Mouse (Mus musculus) WW6 (cell line): Measurements from ENCODE around the gene Ift81.

ENCODE experiments used
- DNase-seq: peaks from one replicate; pipeline ENCODE4 v3.0.0-alpha.2; 2013; ENCODE audit warnings: low read depth, low spot score

Ift81 gene

GRCm38 (mm10) chr5:122516029-122516730 is 98.1 kb downstream of the Ift81 start:
- no peak for DNase-seq

DNA sequence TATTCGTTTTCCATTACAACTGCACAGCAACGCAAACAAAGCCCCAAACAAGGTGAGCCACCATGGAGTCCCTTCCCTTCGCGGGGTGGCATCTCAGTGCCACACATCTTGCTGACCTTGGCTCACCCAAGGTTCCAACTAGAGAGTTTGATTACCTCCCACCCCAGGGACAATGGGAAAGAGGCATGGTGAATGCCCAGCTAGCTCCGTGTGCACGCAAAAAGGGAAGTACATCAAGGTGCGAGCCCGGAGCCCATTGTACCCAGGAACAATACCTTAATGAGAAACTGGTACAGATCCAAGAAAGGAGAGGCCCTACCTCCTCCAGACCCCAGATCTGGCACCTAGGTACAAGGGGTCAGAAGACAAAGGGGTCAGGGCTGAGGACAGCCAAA is 100.2 kb downstream of the Ift81 start:
- no peak for DNase-seq

DNA sequence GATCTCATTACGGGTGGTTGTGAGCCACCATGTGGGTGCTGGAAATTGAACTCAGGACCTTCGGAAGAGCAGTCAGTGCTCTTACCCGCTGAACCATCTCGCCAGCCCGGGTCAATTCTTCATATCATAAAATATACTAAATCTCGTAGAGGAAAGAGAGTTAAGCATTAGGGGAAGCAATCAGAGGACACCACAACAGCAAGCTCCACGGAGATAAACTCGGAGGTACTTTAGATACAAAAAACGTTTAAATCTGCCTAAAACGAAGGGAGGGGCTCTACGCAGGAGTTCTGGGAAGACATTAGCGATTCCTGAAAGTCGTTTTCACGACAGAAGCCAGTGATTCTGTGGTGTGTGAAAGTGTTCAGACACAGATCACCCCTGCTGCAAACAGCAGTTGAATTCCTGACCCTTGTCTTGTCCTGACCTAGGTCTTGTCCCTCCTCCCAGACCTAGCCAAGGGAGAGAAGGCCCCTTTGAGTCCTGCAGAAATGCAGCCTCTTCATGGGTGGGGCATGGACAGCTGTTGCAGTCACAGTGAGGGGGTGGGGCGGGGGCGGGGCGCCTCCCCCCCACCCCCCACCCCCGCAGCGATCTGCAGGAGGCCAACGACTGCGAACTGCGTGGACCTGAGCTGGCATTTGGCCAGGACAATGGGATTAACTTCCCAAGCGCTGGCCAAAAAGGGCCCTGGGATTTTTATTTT is 100.7 kb downstream of the Ift81 start:
- DNase-seq, result no peak

DNA sequence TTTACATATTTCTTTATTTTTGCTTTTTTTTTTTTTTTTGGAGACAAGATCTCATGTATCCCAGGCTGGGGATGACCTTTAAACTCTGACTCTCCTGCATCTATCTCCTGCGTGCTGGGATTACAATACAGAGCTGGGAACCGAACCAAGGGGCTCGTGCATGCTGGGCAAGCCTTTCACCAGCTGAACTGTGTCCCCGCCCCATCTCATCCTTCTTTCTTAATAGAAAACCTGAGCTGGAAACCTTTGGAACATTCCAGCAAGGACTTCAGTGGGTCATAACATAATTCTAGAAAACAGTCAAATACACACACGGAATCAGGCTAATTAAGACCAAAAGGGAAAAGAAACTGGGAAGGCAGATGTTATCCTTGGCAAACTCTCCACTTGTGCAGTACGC is 102.3 kb downstream of the Ift81 start:
- DNase-seq, result no peak

DNA sequence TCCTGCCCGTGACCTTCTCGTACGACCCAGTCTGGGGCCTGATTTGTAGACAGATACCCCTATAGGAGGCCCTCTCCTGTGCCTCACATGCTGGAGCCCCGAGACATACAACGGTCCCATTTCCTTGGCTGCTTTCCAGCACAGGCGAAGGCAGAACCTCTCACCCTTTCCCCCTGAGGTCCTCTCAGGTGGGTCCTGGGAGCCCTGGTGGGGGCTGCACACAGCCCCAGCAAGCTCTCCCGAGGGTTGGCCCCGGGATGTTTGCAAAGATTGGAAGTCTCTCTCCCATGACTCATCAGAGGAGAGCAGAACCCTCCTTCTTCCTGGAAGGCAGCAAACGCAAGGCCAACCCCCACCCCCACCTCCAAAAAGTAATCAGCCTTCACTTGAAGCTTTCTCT is 102.9 kb downstream of the Ift81 start:
- no peak for DNase-seq

DNA sequence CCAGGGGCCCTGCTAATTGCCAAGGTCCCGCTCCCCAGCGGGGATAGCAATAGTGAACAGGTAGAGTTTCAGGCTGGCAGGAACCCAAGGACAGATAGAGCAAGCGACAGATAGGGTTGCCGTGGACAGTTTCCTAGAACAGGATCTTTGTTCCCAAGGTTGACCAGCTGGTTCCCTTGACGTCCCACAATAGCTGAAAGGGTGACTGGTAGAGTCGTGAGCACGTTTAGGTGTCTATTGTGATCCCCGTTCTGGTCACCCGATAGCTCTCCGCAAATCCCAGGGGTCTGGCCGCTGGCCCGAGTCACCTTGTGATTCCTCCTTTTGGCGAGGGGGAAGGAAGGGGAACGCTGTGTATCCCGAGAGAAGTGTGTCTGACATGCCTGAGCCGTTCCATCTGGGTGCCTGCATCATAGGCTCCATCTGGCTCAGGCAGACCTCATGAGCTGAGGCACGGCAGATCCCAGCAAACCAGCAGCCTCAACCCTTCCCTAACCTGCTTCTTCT is 103.6 kb downstream of the Ift81 start:
- no peak for DNase-seq

DNA sequence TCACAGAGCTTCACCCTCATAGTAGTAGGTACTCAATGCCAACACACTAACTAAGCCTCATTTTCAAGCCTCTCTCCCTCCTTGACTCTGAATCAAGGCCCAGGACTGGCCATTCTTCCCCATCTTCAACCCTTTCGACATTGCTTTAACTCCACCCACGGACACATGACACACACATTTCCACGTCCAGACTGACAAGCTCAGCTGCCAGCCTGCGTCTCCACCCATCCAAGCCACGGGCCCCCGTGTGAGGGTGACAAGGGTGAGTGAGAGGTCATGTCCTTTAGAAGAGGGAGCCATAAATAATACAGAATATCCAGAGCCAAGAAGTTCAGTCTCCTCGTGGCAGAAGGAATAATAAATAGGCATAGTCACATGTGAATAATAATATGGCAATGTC is 104.7 kb downstream of the Ift81 start:
- DNase-seq, result no peak

DNA sequence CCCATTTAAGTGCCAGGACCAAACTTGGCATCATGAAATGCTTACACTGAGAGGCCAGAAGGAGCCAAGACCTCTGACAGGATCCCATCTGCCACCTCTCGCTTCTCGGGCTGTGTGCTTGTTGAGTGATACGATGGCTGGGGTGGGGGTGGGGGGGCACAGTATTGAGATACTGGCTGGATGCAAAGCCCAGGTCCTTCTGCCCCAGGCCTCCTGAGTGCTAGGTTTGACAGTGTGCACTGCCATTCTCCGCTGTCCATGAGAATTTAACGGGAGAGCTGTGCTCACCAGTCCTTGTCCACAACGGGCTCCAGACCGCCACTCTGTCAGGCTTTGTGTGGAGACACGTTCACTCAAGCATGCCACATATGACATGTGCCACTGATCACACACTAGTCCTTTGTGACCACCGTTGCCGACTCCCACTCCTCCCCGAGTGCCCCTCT is 105.4 kb downstream of the Ift81 start:
- no peak for DNase-seq

DNA sequence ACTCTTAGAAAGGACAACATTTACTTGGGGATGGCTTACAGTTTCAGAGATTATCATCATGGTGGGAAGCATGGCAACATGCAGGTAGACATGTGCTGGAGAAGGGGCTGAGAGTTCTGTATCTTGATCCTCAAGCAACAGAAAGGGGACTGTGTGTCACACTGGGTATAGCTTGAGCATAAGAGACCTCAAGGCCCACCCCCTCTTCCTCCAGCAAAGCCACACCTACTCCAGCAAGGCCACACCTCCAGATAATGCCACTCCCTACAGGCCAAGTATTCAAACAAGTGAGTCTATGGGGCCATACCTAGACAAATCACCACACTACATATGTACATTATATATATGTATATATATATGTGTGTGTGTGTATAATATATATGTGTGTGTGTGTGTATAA is 106.9 kb downstream of the Ift81 start:
- no peak for DNase-seq

- no peak for DNase-seq
Measured at GRCm38 (mm10) chr5:122506462-122506861, 107.9 kb downstream of the Ift81 start.

- no peak for DNase-seq
Measured at GRCm38 (mm10) chr5:122505554-122505953, 108.8 kb downstream of the Ift81 start.

DNA sequence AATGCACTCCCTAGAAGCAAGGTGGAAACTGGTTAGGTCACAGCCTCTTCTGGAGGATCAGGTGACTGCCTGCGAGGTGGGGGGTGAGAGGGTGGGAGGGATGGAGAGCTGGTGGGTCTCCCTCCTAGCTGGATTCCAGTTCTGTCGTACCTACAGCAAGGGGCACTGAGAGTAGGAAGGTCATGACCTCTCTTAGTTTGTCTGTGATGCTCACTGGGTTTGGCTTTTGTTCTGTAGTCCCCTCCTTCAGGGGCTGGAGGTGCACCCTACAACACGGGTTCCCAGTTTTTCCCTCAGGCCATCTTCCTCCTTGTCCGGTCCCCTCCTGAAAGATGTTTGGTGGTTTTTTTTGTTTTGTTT is 110.6 kb downstream of the Ift81 start:
- DNase-seq, result no peak

DNA sequence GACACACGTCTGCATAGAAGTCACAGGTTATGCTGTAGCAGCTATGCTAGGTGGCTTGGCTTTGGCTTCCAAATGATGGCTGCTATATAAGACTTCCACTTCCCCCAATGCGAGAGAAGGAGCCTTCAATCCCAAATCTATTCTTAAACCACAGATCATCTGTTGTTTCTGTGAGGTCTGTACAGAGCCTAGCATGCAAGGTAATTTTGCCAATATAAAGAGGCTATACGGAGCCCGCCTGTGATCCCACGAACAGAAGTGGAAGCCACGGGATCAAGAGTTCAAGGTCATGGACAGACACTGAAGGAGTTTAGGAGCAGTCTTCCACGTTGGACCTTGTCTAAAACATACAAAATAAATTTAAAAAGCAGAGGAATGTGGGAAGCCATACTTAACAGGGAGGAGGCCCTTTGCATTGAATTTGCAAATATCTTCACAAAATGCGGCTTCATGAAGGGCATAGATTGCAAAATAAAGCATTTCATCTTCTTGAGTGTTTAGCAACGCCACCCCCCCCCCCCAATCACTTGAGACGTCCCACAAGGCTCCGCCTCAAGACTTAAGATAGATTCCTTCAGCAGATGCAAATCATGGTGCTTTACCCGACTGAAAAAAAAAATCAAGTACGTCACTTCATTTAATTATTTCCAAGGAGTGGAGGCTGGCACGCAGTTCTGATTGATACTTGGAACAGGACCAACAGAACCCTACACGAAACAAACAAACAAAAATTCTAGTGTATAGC is 111.1 kb downstream of the Ift81 start:
- DNase-seq, result no peak

GRCm38 (mm10) chr5:122502077-122502941 is 112.0 kb downstream of the Ift81 start, which contains the start of gene Atp2a2:
TSS of gene Atp2a2 (minus strand) at chr5:122502225.
- DNase-seq, result peak; percentile 59

GRCm38 (mm10) chr5:122501101-122502076 is 112.9 kb downstream of the Ift81 start:
- DNase-seq, result no peak

DNA sequence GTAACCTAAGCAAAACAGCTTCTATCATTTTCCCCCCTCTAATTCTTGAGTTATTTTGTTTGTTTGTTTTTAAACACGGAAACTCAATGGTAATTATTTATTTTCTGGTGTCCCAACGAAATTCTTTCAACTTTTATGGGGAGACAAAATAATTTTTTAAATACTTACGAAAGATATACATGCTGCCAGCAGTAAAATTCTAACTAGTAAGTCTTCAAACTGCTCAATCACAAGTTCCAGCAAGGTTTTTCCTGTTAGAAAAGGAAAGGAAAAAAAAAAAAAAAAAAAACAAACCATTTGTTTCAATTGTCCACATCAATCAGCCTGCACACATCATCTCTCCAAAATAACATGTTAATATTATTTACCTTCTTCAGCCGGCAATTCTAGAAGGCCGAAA is 113.8 kb downstream of the Ift81 start:
- no peak for DNase-seq
